Comparison of ENCODE assay signal across 18 mouse cellular contexts in the genomic region with DNA sequence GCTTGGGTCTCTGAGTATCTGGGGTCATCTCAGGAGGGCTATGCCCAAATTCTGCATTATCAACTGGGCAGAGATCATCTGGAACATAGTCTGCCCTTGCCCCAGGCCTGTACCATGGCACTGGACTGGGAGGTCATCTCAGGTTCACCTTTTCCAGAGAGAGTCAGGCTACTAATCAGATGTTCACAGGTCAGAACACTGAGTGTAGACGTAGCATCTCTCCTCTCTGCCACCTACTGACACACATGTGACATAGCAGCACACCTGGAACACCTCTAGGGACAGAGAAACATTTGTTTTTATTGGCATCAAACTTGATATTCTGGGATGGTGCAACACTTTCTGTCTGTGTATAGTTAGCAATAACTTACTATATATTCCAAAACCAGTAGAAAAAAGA. TPM values are rescaled to one million over a fixed set of nuclear protein-coding genes. Genes with fewer than 3 reads are reported as not detected.
DNase-seq lines count a peak whose midpoint lies in the region; ATAC-seq and TF ChIP-seq lines count a peak whose summit lies in the region.
"Had no signal": no experiment of that assay in that cellular context is flagged by ENCODE, and none has a peak within 500 bp of the region (broad histone marks: within the 10 kb centered on the region; RNA-seq: fewer than 3 reads in every experiment).

No protein-coding gene starts in this region.

- 68% methylated on average over 1 of the region's 1 CpGs for whole genome bisulfite sequencing in midbrain, postnatal 0 days
- 49% methylated on average over 1 of the region's 1 CpGs for WGBS in midbrain, embryonic 14.5 days
- 35% methylated on average over 1 of the region's 1 CpGs for WGBS in forebrain, embryonic 11.5 days

- no peak for ATAC-seq in CD4-positive, CD25-positive, alpha-beta regulatory T cell, adult 4 months
- ATAC-seq in midbrain, postnatal 0 days (ENCODE audit: low FRiP score), result no peak
- ATAC-seq in midbrain, embryonic 14.5 days (ENCODE audit: low FRiP score, low TSS enrichment), result no peak
- no peak for ATAC-seq in inflammation-experienced regulatory T-cells, adult 6 months
- ATAC-seq in forebrain, embryonic 11.5 days (replicated peaks; ENCODE audit: low FRiP score), result no peak
- ATAC-seq: forebrain, embryonic 16.5 days had no signal

- no peaks in the 10 kb centered on the region for H3K36me3 ChIP-seq in midbrain, postnatal 0 days (ENCODE audit: insufficient read depth, low read length)
- no peaks in the 10 kb centered on the region for H3K36me3 ChIP-seq in midbrain, embryonic 14.5 days (ENCODE audit: control insufficient read depth, insufficient read depth, low read length)
- no peaks in the 10 kb centered on the region for H3K36me3 ChIP-seq in forebrain, embryonic 11.5 days (ENCODE audit: control insufficient read depth, insufficient read depth, low read length)
- H3K36me3 ChIP-seq: hindbrain, embryonic 13.5 days; liver, embryonic 15.5 days had no signal

- peak; percentile 56 for TF ChIP-seq CTCF in layer of hippocampus, adult 2 months (conservative IDR thresholded peaks at IDR 0.05)
- TF ChIP-seq CTCF in midbrain, postnatal 0 days (IDR thresholded peaks at IDR 0.05), result peak; percentile 52

- no peak overlapping the region for H3K4me3 ChIP-seq in layer of hippocampus, adult 2 months
- no peak overlapping the region for H3K4me3 ChIP-seq in midbrain, postnatal 0 days (ENCODE audit: low read depth, low read length)
- H3K4me3 ChIP-seq in midbrain, embryonic 14.5 days (replicated peaks; ENCODE audit: low read depth, low read length), result no peak overlapping the region
- H3K4me3 ChIP-seq in forebrain, embryonic 11.5 days (ENCODE audit: low read depth, low read length), result no peak overlapping the region
- H3K4me3 ChIP-seq: hindbrain, embryonic 13.5 days; liver, embryonic 15.5 days; megakaryocyte, embryonic 14.5 days had no signal

- peak; percentile 41 for DNase-seq in CD4-positive, CD25-positive, alpha-beta regulatory T cell, adult 2 months (ENCODE audit: low read depth, low spot score)
- DNase-seq in layer of hippocampus, adult 2 months (ENCODE audit: low spot score in 2 of 2), result no peak
- DNase-seq in layer of hippocampus, postnatal 36 days, result no peak
- DNase-seq in midbrain, postnatal 0 days (ENCODE audit: low spot score), result no peak
- no peak for DNase-seq in midbrain, embryonic 14.5 days
- DNase-seq in forebrain, embryonic 11.5 days (ENCODE audit: low spot score), result no peak
- DNase-seq: cerebellum, adult 18-20 months; gastrocnemius, postnatal 25 days; thymus, postnatal 14 days had no signal

- no peak overlapping the region for H3K9ac ChIP-seq in midbrain, postnatal 0 days (replicated peaks; ENCODE audit: low read length, poor library complexity, severe bottlenecking)
- H3K9ac ChIP-seq in midbrain, embryonic 14.5 days (replicated peaks; ENCODE audit: low read length), result no peak overlapping the region
- H3K9ac ChIP-seq in forebrain, embryonic 11.5 days (ENCODE audit: low read length), result no peak overlapping the region
- H3K9ac ChIP-seq: hindbrain, embryonic 13.5 days; liver, embryonic 15.5 days had no signal

- no peaks in the 10 kb centered on the region for H3K9me3 ChIP-seq in midbrain, postnatal 0 days (ENCODE audit: low read length)
- H3K9me3 ChIP-seq in midbrain, embryonic 14.5 days (ENCODE audit: control insufficient read depth, low read length), result no peaks in the 10 kb centered on the region
- no peaks in the 10 kb centered on the region for H3K9me3 ChIP-seq in forebrain, embryonic 11.5 days (ENCODE audit: control insufficient read depth, low read length)
- H3K9me3 ChIP-seq: hindbrain, embryonic 13.5 days; liver, embryonic 15.5 days; megakaryocyte, embryonic 14.5 days had no signal

- H3K4me2 ChIP-seq in midbrain, postnatal 0 days (ENCODE audit: low read depth, low read length, poor library complexity, severe bottlenecking), result no peak overlapping the region
- no peak overlapping the region for H3K4me2 ChIP-seq in midbrain, embryonic 14.5 days (ENCODE audit: low read length)
- H3K4me2 ChIP-seq in forebrain, embryonic 11.5 days (ENCODE audit: low read depth, low read length, severe bottlenecking), result no peak overlapping the region
- H3K4me2 ChIP-seq: hindbrain, embryonic 13.5 days; liver, embryonic 15.5 days had no signal

- H3K27me3 ChIP-seq in midbrain, postnatal 0 days (ENCODE audit: insufficient read depth, low read length), result no peaks in the 10 kb centered on the region
- no peaks in the 10 kb centered on the region for H3K27me3 ChIP-seq in midbrain, embryonic 14.5 days (ENCODE audit: control insufficient read depth, insufficient read depth, low read length)
- H3K27me3 ChIP-seq in forebrain, embryonic 11.5 days (ENCODE audit: control insufficient read depth, insufficient read depth, low read length), result no peaks in the 10 kb centered on the region
- H3K27me3 ChIP-seq: hindbrain, embryonic 13.5 days had no signal

- H3K27ac ChIP-seq in layer of hippocampus, adult 2 months, result no peak overlapping the region
- no peak overlapping the region for H3K27ac ChIP-seq in midbrain, postnatal 0 days (ENCODE audit: low read depth, low read length)
- H3K27ac ChIP-seq in midbrain, embryonic 14.5 days (replicated peaks; ENCODE audit: low read depth, low read length), result no peak overlapping the region
- H3K27ac ChIP-seq in forebrain, embryonic 11.5 days (ENCODE audit: low read depth, low read length), result no peak overlapping the region
- H3K27ac ChIP-seq: hindbrain, embryonic 13.5 days; liver, embryonic 15.5 days had no signal

- H3K4me1 ChIP-seq in midbrain, postnatal 0 days (ENCODE audit: insufficient read depth, low read length), result no peaks in the 10 kb centered on the region
- no peaks in the 10 kb centered on the region for H3K4me1 ChIP-seq in midbrain, embryonic 14.5 days (ENCODE audit: control insufficient read depth, insufficient read depth, low read length)
- H3K4me1 ChIP-seq in forebrain, embryonic 11.5 days (replicated peaks; ENCODE audit: control insufficient read depth, insufficient read depth, low read length), result no peaks in the 10 kb centered on the region
- H3K4me1 ChIP-seq: hindbrain, embryonic 13.5 days; liver, embryonic 15.5 days had no signal

RNA-seq across cellular contexts. Expression of a gene that starts 37.9 kb away (rescaled TPM):
- polyA plus RNA-seq in CD4-positive, CD25-positive, alpha-beta regulatory T cell, adult 4 months (2017; shearing (Covaris generic)), result not detected
- not detected for total RNA-seq in layer of hippocampus, adult 2 months (2021)
- total RNA-seq in layer of hippocampus, postnatal 36 days (2021), result not detected
- not detected in 2 replicates for total RNA-seq in midbrain, postnatal 0 days (2014; rRNA removed)
- polyA plus RNA-seq in midbrain, postnatal 0 days (2015; fragmentation: Nextera tagmentation; extraction: Ambion mirVana), result not detected in 2 replicates
- not detected in 2 replicates for polyA plus RNA-seq in midbrain, embryonic 14.5 days (2014; fragmentation: Nextera tagmentation; extraction: Ambion mirVana)
- not detected for polyA plus RNA-seq in inflammation-experienced regulatory T-cells, adult 6 months (2017; shearing (Covaris generic))
- polyA plus RNA-seq in forebrain, embryonic 11.5 days (2014; fragmentation: Nextera tagmentation; extraction: Ambion mirVana), result not detected in 2 replicates
- total RNA-seq: gastrocnemius, postnatal 25 days; layer of hippocampus, adult 8-10 months; left cerebral cortex, postnatal 14 days had no signal
- polyA plus RNA-seq: forebrain, embryonic 16.5 days; heart, embryonic 14.5 days; hindbrain, embryonic 13.5 days; liver, embryonic 15.5 days had no signal
